Mouse (Mus musculus): ENCODE measurements around the gene Rapgef2.

- TF ChIP-seq CTCF (IDR thresholded peaks at IDR 0.05; ENCODE audit: control insufficient read depth, insufficient read depth, low read length) (no peak), POLR2A (IDR thresholded peaks at IDR 0.05; ENCODE audit: borderline replicate concordance, control insufficient read depth, low read depth, low read length) (no peak)
Observed at GRCm38 (mm10) chr3:79180086-79180485, 106.2 kb downstream of the Rapgef2 start.
